Mouse (Mus musculus): ENCODE data around the gene Scyl1. TPM values are rescaled to one million over a fixed set of nuclear protein-coding genes. Genes with fewer than 3 reads are reported as not detected.
A peak's percentile ranks its signal among the peaks of the same experiment; 100 is the strongest.
"Not testable (repeated sequence)": the region's sequence is repeated elsewhere in the genome, so short reads cannot be mapped to it uniquely, and the experiment has no call there.

Gene Scyl1
- total RNA-seq, 2 experiments from 2014 or later: 17.2 to 18.4 TPM

DNA sequence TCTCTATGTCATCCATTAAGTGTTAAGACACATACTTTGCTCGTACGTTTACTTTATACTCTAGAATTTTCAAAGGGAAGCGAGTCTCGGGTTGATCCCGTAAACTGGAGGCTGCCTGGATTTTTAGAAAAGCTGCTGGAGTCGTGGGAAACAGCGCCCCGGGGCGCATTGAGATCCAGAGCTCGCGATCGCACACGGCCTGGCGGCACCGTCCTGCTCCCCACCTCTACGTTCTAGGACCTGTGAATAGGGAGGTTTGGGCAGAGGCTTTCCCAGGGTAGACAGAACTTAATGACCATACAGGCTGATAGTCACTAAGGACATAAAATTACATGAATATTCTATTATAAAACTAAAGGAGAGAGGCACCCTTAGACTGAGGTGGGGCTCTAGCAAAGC is 32.7 kb upstream of the Scyl1 start:
- ATAC-seq (replicated peaks; ENCODE audit: low FRiP score, poor library complexity, severe bottlenecking): no peak

DNA sequence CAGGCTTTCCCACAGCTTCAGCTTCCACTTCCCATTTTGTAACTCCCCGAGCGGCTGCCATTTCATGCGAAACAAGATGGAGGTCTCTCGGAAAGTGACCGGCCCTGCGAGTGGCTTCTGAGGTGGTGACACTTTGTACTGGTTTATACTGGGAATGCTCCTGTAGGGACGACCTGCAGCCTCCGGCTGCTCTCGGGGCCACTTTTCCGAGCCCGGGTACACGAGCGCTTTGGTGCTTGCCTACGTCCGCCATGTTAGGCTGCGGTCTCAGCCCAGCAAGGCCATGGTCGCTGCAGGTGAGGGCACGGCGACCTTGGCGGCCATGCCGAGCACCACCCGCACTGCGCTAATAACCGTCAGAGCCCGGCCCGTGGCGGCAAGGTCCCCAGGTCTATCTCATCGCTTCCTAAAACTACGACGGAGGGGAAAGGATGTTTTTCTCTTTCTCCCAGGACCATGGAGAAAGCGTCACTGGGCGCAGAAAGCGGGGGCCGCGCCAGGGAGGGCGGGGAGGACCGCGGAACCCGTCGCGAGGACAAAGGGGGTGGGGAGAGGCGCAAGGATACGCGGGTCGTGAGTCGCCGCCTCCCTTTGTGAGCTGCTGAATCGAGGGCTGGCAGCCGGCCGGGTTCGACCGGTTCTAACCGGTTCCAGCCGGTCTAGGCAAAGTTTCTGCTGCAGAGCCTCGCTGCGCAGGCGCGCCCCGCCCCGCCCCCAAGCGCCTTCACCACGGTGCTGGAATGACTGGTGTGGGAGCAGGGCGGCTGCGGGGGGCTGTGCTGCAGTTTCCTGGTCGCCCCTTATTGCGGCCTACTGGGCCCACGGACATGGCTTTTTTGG is 32.0 kb upstream of the Scyl1 start:
- peak; percentile 71 for ATAC-seq (replicated peaks; ENCODE audit: low FRiP score, poor library complexity, severe bottlenecking)

DNA sequence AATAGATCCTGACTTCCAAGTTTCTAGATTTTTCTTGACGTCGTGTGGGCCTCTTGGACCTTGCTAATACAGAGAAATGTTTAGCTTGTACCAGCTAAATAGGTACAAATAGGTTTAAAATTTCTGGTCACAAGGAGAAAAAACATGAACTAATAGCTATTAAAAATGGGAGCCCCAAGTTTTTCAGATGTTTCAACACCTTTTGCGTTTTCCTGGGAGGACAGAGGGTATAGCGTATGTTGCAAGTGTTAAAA is 31.5 kb upstream of the Scyl1 start:
- ATAC-seq (replicated peaks; ENCODE audit: low FRiP score, poor library complexity, severe bottlenecking): no peak

DNA sequence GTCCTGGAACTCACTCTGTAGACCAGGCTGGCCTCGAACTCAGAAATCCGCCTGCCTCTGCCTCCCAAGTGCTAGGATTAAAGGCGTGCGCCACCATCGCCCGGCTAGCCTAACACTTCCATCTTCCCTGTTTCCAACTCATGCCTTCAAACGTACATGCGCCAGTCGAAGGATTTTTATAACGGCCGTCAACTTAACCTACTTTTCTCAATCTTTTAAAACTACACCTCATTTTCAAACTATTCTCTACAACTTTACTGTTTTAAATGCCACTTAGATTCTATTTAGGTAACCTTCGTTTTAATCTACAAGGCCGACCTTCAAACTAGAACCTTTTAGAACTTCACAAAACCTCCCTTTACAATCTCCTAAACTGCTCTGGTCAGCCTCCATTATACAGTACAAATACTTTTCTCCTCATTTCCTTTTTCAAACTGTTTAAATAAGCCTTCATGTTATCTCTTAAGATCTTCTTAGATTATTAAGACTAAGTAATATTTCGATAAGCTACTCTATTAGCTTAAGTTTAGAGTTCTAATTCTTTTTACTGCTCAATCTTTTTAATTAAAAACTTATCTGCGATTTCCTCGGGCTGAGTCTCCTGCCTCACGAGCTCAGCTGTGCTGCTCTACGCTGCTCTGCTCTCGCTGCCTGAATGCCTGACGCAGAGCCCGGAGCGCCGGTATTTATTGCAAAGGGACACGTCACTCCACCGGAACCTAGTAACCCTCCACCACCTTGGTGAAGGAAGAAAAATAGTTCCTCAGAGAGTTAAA is 31.0 kb upstream of the Scyl1 start:
- ATAC-seq (replicated peaks; ENCODE audit: low FRiP score, poor library complexity, severe bottlenecking): peak; percentile 32

DNA sequence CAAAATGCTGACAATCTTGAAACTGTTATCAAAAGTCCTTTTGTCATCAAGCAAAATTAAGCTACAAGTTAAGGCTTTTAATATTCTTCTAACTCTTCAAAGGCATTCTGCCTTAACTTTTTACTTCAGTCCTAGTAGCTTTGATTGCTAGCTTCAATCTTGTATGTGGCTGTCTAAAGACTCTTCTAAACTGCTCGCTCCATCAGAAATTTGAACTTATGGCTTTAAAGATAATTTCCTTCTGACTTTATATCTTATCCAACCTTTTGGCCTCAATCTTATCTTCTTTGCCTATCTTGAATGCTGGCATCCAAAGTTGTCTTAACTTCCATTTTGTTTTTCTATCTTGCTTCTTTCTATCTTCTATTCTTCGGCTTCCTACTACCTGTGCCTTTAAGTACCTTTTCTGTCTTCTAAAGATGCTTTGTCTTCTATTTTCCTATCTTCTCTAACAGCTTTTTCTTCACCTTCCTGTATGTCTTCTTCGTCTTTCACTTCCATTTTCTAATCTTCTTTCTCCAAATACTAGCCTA is 30.3 kb upstream of the Scyl1 start:
- ATAC-seq (replicated peaks; ENCODE audit: low FRiP score, poor library complexity, severe bottlenecking): no peak

DNA sequence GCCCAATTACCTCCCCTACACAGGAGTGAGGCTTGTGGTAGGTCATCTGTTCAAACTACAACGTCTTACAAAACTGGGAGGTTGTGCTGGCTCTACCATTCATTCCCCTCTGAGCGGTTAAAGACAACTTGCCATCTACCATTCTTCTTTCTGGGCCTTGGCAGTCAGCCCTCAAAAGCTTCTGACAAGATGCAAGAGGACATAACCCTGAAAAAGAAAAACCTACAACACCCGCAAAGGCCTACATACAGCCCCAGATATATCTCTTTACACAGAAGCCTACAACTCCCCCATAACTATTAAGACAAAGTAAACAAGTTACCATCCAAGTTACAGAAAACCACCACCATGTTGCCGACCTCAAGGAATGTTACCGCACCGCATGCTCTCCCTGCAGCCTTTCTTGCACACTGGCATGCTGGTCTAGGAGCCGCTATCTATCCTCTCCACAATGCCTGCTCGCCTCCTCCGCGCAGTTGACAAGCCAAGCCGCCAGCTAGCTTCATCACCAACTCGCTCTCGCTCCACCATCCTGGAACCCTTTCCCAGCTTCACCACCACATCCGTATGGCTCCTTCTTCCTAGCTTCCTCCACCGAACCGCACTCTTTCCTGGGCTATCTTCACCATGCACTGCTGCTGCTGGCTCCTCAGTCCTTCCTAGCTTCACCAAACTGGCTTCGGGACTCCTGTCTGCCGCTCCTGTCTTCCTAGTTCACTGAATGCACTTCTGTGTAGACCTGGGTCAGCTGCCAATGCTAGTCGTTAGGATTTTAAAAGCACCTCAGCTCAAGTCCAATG is 29.6 kb upstream of the Scyl1 start:
- ATAC-seq (replicated peaks; ENCODE audit: low FRiP score, poor library complexity, severe bottlenecking): no peak

DNA sequence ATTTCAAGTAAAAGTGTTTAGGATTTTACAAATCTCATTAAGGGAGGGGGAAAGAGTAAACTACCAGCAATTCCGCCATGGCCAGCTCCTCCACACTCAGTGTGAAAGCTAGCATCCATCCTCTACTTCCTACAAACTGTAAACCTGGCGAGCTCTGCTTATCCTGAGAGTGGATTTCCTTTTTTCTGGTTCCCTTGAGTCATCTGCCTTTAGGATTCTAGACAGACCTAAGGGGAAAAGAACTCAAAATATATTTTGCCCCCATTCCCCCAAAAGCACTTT is 29.1 kb upstream of the Scyl1 start:
- no peak for ATAC-seq (replicated peaks; ENCODE audit: low FRiP score, poor library complexity, severe bottlenecking)

DNA sequence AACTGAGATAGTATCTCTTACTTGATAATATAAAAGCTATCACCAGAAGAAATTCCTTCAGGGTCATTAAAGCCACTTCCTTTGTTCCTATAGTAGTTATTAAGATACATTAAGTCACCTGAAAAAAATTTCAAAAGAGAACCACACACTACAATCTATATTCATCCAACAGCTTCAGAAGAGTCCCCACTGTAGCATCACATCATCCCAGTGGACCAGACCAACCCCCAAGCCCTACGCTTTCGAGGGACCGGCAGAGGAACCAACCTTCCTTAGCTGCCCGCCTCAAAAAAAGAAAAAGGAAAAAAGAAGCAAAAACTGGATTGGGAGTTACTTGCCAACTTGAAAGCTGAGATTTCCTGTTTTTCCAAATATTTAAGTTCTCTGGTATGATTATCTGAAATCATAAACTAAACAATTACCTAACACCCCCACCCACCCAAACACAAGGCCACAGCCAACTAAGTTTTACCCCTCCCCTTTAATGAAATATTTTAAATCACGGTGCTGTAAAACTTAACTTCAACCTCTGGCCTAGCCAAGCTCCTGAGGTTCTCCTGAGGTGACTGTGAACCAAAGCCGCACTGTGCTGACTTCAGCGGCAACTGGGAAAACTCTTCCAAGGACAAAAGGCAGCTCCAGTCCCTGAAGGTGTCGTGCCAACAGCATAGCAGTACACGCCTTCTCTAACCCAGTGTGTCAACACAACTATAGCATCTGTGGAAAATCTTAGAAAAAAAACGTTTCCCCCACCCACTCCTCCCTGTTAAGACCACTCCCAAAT is 28.5 kb upstream of the Scyl1 start:
- ATAC-seq (replicated peaks; ENCODE audit: low FRiP score, poor library complexity, severe bottlenecking): no peak

DNA sequence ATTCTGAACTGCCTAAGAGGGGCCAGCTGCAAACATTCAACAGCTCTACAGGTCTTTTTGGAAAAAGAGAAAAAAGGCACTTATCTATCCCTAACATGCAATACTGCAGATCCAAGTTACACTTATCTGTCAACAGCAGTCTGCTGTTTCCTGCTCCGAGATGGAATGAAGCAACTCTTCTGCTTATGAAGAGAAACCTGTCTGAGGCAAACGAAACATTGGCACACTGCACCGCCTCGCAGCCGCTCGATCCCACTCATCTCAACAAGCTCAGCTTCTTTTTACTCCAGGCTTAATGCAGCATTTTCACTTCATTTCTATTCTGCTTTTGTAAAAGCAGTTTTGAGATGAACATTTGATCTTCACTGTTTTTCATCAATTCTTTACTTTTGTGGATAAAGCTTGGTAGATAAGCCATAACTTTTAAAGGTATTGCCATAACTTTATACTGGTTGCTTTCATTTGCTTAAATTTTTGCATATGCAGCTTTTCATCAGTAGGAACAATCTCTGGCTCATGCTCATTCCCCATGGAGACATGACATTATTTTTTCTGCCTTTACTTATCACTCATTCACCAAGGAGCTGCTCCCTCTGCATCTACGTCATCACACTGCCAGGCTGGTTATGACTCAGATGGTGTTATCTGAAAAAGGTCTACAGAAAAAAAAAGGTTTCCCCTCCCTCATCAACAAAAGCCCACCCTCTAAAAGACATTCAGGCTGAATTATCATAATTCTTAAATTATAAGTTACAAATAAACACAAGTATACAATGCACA is 27.7 kb upstream of the Scyl1 start:
- peak; percentile 47 for ATAC-seq (replicated peaks; ENCODE audit: low FRiP score, poor library complexity, severe bottlenecking)

DNA sequence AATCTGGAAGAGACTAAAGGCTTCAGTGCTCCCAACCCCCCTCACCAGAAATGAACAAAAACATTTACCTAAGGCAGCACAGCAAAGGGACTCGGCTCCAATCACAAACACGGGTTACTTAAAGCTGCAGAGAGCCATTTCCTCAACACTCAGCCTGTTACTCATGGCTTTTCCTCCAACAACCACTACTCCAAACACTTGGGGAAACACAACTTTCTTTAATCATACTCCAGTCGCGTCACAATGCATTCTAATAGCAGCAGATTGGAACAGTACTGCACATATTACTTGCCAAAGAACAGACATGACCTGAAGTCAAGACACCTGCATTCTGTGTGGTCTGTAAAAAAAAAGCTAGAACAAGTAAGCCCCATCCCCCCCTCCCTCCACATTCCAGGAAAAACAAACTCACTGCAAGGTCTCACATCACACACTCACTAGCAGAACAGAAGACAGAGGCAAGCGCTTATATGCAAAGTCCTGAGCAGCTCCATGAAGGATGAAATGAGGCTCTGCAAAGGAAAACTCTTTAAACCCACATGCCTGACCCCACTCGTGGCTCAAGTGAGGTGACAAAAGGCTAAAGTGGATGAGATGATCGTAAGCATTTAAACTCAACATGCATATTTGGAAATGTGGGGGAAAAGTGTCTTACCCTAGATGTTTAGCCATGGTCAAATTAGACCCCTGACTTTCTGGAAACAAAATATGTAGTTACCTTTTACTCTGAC is 26.3 kb upstream of the Scyl1 start:
- ATAC-seq (replicated peaks; ENCODE audit: low FRiP score, poor library complexity, severe bottlenecking): no peak

DNA sequence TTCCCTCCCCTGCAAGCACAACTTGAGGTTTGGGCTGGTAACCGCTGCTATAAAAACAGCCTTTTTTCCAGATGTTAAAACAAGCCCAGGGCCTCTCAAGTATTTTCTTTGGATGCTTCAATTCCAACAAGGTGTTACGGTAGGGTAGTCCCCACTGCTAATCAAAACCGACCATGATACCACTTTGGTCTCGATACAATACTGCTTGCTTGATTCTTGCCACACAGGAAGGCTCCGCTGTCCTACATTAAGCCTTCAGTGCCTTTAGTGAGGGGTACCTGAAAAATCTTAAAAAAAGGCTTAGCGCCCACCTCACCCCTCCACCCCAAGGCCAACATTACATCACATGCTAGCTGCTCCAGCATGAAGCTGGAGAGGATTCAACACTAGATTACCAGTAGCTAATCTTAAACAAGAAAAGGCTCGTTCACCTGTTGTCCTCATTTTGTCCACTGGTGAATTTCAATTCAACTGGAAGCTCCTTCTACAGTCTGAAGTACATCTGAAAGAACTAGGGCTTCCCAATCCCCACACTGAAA is 25.4 kb upstream of the Scyl1 start:
- no peak for ATAC-seq (replicated peaks; ENCODE audit: low FRiP score, poor library complexity, severe bottlenecking)

DNA sequence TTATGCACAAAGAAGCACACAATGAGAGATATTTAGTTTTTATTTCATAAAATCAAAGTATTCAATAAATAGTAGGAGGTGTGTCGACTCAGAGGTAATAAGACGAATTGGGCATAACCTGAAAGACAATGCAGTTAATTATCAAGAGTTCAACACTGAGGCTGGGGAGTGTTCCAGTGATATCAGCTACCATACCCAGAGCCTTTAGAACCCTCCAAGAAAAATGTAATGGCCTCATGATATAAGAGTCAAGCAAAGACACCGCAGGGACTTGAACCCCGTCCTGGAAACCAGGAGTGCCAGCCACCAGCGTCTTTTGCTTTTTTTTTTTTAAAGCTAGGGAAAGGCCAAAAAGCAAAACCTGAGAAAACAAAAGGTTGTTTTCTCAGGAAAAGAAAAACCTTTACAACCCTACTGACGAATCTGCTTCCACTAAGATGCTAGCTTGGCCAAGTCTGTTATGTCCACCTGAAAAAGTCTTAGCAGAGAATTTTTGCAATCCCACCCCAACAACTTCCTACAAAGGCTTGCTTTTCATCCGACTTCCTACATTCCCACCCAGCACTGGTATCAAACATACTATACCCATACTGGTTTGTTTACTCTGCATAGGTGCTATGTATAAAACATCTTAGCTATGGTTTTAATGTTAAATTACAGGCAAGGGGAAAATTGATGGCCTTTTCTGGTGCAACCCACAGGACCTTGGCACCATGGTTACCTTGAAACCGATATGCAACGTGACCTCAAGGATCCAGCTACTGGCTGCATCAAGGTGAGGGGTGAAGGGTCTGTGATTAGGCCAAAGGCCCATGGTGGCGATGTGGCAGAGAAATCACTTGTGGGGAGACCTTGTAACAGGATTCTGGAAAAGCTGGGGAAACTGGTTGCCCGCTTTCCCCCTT is 24.7 kb upstream of the Scyl1 start:
- ATAC-seq (replicated peaks; ENCODE audit: low FRiP score, poor library complexity, severe bottlenecking): no peak

DNA sequence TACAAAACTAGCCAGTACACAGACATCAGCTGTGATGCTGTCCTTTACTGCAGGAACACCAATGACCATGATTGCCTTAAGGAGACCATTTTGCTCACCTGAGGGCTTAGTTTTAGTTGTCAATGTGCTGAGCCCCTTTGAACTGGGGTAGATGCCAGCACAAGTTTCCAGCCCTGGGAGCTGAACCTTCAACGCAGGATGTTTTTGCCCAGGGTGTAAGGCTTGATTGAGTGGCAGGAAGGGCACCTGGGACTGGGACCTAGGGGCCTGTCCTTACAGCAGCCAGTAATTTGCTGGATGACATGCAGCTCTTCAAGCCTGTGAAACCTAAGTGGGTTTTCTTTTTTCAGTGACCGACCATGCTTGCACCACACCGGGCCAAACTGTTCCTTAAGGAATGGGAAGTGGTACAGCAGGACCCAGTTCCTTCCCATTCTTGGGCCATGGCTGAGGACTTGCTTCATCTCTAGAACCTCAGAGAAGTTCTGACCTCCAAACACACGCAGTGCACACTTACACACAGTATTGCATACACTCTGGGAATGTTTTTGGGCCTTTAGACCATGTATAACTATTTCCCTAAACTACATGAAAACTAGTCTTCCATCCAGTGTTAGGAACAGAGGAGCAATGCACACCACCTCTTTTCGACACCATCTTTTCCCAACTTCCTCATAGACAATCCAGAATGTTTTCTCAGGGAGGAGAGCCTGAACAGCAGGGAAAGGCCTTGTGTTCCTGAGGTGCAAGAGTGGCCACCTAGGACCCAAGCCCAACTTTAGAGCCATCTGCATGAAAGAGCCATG is 23.8 kb upstream of the Scyl1 start:
- ATAC-seq (replicated peaks; ENCODE audit: low FRiP score, poor library complexity, severe bottlenecking): 0 out of 2 replicates have a peak, but pooled peaks have one; percentile 6

DNA sequence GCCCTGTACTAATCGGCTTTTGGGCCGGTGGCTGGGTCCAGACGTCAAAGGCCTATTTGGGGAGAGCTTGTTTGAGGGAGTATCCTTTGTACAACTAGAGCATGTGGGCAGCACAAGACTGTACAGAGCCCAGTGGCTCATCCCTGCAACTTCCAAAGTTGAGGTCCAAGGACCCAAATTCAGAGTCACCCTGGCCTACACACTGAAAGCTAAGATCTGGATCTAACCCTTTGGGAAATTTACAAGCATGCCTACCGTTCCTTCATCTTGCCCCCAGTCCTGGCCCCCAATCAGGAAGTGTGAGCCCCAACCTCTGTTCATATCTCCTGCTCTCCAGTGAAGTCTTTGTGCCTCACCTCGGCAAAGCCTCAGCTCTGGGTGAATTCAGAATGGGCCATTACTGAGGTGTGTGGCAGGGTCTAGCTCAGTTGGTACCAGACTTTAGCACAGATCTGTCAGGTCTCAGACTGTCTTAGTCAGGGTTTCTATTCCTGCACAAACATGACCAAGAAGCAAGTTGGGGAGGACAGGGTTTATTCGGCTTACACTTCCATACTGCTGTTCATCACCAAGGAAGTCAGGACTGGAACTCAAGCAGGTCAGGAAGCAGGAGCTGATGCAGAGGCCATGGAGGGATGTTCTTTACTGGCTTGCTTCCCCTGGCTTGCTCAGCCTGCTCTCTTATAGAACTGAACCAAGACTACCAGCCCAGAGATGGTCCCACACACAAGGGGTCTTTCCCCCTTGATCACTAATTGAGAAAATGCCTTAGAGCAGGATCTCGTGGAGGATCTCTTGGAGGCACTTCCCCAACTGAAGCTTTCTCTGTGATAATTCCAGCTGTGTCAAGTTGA is 22.9 kb upstream of the Scyl1 start:
- ATAC-seq (replicated peaks; ENCODE audit: low FRiP score, poor library complexity, severe bottlenecking): not testable (repeated sequence)

DNA sequence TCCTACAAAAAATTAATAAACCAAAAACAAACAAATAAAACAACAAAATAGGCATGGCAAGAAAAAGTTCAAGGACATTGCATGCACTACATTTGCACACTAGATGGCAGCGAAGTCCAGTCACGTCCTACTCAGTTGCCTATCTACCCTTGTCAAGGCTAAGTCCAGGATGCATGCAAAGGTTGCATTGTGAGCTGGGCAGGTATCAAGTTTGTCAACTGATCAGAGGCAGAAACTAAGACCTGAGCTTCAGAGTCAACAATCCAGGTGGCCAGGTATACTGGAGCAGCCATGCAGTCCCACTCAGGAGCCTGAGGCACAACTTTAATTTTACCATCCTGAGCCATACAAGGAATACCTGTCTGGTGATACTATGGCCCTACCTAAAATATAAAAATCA is 21.9 kb upstream of the Scyl1 start:
- ATAC-seq (replicated peaks; ENCODE audit: low FRiP score, poor library complexity, severe bottlenecking): peak; percentile 82

DNA sequence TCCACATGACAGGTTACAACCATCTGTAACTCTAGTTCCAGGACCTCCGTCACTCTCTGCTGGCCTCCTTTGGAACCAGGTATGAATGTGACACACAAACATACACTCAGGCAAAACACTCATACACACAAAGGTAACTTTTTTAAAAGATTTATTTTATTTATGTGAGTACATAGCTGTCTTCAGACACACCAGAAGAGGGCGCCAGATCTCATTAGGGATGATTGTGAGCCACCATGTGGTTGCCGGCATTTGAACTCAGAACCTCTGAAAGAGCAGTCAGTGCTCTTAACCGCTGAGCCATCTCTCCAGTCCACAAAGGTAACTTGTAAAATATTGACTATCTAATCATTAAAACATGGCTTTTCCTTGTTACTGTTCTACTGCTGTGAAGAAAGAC is 20.1 kb upstream of the Scyl1 start:
- no peak for ATAC-seq (replicated peaks; ENCODE audit: low FRiP score, poor library complexity, severe bottlenecking)

Measured in erythroid progenitor cell, adult 5-6 weeks (primary cell).